In genomic region chr12:80168178-80168686, GRCm38 (mm10) we compare ENCODE assay signal across 8 mouse cellular contexts. TPM values are rescaled to one million over a fixed set of nuclear protein-coding genes. Genes with fewer than 3 reads are reported as not detected.
DNase-seq lines count a peak whose midpoint lies in the region; ATAC-seq lines count a peak whose summit lies in the region.

No protein-coding gene starts in this region.

- H3K27me3 ChIP-seq in intestine, embryonic 16.5 days (replicated peaks; ENCODE audit: control insufficient read depth, insufficient read depth, low read length), result no peaks in the 10 kb centered on the region

- no peaks in the 10 kb centered on the region for H3K4me1 ChIP-seq in intestine, embryonic 16.5 days (ENCODE audit: control insufficient read depth, insufficient read depth, low read length)

- 21% methylated on average over 35 of the region's 35 CpGs for WGBS in intestine, embryonic 16.5 days

- intact Hi-C loops in left cerebral cortex, postnatal 25 days (cut with DNase I), result loop anchor here (10.0 kb wide), 1 partner anchor 477 kb away; the partner anchor contains the start of genes Erh and Slc39a9

- H3K9ac ChIP-seq in intestine, embryonic 16.5 days (ENCODE audit: low read depth, low read length), result peak overlapping the region; percentile 66

- H3K4me3 ChIP-seq in intestine, embryonic 16.5 days (ENCODE audit: low read length), result peak overlapping the region; percentile 60

- H3K36me3 ChIP-seq in intestine, embryonic 16.5 days (ENCODE audit: control insufficient read depth, insufficient read depth, low read length), result peaks cover 13% of the 10 kb centered on the region

- H3K27ac ChIP-seq in intestine, embryonic 16.5 days (ENCODE audit: low read length), result peak overlapping the region; percentile 55; the same call in 1 of the 2 replicates

- H3K9me3 ChIP-seq in intestine, embryonic 16.5 days (ENCODE audit: control insufficient read depth, low read length), result no peaks in the 10 kb centered on the region

- DNase-seq in adrenal gland, adult 18-20 months (ENCODE audit: low spot score in 2 of 2), result peak; percentile 77 to 81
- peak; percentile 90 for DNase-seq in embryo, embryonic 10.5 days (ENCODE audit: low spot score)
- peak; percentile 62 to 85 for DNase-seq in gastrocnemius, postnatal 4 days (ENCODE audit: low spot score in 2 of 2)
- peak; percentile 80 to 86 for DNase-seq in left cerebral cortex, postnatal 25 days (ENCODE audit: low spot score in 2 of 2)
- peak; percentile 84 for DNase-seq in mesoderm, embryonic 11.5 days (ENCODE audit: low read depth, low spot score)
- peak; percentile 71 to 79 for DNase-seq in right cerebral cortex, postnatal 36 days (ENCODE audit: low spot score in 2 of 2)
- DNase-seq in urinary bladder, postnatal 4 days (ENCODE audit: low spot score in 2 of 2), result peak; percentile 78 to 82

- peak overlapping the region; percentile 35 for H3K4me2 ChIP-seq in intestine, embryonic 16.5 days (ENCODE audit: low read depth, low read length)

- peak; percentile 78 for ATAC-seq in intestine, embryonic 16.5 days

RNA-seq across cellular contexts. Expression of gene Zfp36l1, which starts 55.4 kb away (rescaled TPM):
- 100 to 1,000 TPM; 172 to 225 TPM for total RNA-seq in adrenal gland, adult 18-20 months (2021)
- 100 to 1,000 TPM; 132 to 157 TPM for total RNA-seq in gastrocnemius, postnatal 4 days (2021)
- polyA plus RNA-seq in intestine, embryonic 16.5 days (2015; fragmentation: Nextera tagmentation; extraction: Ambion mirVana), result 79.7 and 89.1 TPM in 2 replicates
- total RNA-seq in left cerebral cortex, postnatal 25 days (2021), result 10 to 100 TPM; 35.3 to 42.8 TPM

Comparison
In these comparisons a context has a peak if more than half of its experiments do, and no peak if none do; other contexts are left out.
1. Peak in every context shown above with its lines: DNase-seq, ATAC-seq, H3K4me3 ChIP-seq and H3K27ac ChIP-seq.